Mouse (Mus musculus) stomach, postnatal 0 days (tissue): ENCODE results near the gene 9330182L06Rik. TPM values are rescaled to one million over a fixed set of nuclear protein-coding genes. Genes with fewer than 3 reads are reported as not detected.

ENCODE experiments used
- ATAC-seq: fragments of 200-750 bp; cut with Nextera tagmentation; 2 replicates; pipeline ENCODE4 v1.8.0; 2017; ENCODE audit not compliant: low FRiP score, low TSS enrichment
- DNase-seq: peaks from one replicate; pipeline ENCODE4 v3.0.0-alpha.2; 2016; ENCODE audit warnings: low spot score
- H3K27ac ChIP-seq: fragments of 300-500 bp; sonication (generic); replicated peaks from 2 replicates; pipeline ENCODE4 v1.5.1; 2014; ENCODE audit warnings: mild to moderate bottlenecking, control low read depth
- H3K27me3 ChIP-seq: fragments of 300-500 bp; sonication (generic); 2 replicates; pipeline ENCODE4 v1.6.1; 2014; ENCODE audit warnings: low read length; ENCODE audit not compliant: control insufficient read depth, insufficient read depth
- H3K36me3 ChIP-seq: fragments of 300-500 bp; sonication (generic); 2 replicates; pipeline ENCODE4 v1.6.1; 2014; ENCODE audit warnings: low read length, mixed read lengths; ENCODE audit not compliant: control insufficient read depth, insufficient read depth
- H3K4me1 ChIP-seq: fragments of 300-500 bp; sonication (generic); replicated peaks from 2 replicates; pipeline ENCODE4 v1.6.1; 2014; ENCODE audit warnings: antibody characterized with exemption; ENCODE audit not compliant: control insufficient read depth, insufficient read depth
- H3K4me2 ChIP-seq: fragments of 300-500 bp; sonication (generic); replicated peaks from 2 replicates; pipeline ENCODE4 v1.6.1; 2014; ENCODE audit warnings: low read depth, mild to moderate bottlenecking, control low read depth, moderate library complexity
- H3K4me3 ChIP-seq: fragments of 300-500 bp; sonication (generic); 2 replicates; pipeline ENCODE4 v1.5.1; 2014; ENCODE audit warnings: low read depth, low read length, control low read depth
- H3K9ac ChIP-seq: fragments of 300-500 bp; sonication (generic); 2 replicates; pipeline ENCODE4 v1.6.1; 2014; ENCODE audit warnings: mild to moderate bottlenecking, low read length, control low read depth, mixed read lengths
- H3K9me3 ChIP-seq: fragments of 300-500 bp; sonication (generic); 2 replicates; pipeline ENCODE4 v1.6.1; 2016; ENCODE audit warnings: low read length; ENCODE audit not compliant: control insufficient read depth
- CTCF ChIP-seq: IDR thresholded peaks from 2 replicates; pipeline ENCODE4 v1.5.1; 2016; ENCODE audit warnings: antibody characterized with exemption, low read depth, mild to moderate bottlenecking, moderate library complexity
- EP300 ChIP-seq: optimal IDR thresholded peaks from 2 replicates; pipeline ENCODE3; 2016; ENCODE audit warnings: antibody characterized with exemption
- whole genome bisulfite sequencing: fragments of 180-500 bp; shearing (Covaris S2); extraction: QIAGEN DNeasy Blood & Tissue Kit; methylation state at CpG from one replicate; pipeline ENCODE4 v1.1.7; 2014; 5-methylcytosine and 5-hydroxymethylcytosine counted together
- polyA plus RNA-seq: library from polyadenylated mRNA; unstranded; fragments of >200 nt; fragmentation: Nextera tagmentation; extraction: Ambion mirVana; gene quantifications from 2 replicates; pipeline ENCODE4 v1.2.1, GENCODE M21; 2015

Gene 9330182L06Rik
- polyA plus RNA-seq, 1 experiment from 2014 or later = 2.3 TPM

GRCm38 (mm10) chr5:9339511-9340173 lies 73.7 kb downstream of the 9330182L06Rik start:
- Histone ChIP-seq H3K9me3 (no peaks in the 10 kb centered on the region), H3K27ac (no peak overlapping the region), H3K9ac (no peak overlapping the region), H3K4me3 (no peak overlapping the region), H3K4me1 (no peaks in the 10 kb centered on the region), H3K4me2 (no peak overlapping the region), H3K36me3 (no peaks in the 10 kb centered on the region), H3K27me3 (no peaks in the 10 kb centered on the region)
- DNase-seq = no peak
- TF ChIP-seq EP300 = no peak
- TF ChIP-seq CTCF = no peak
- 64% methylated on average over 8 of the region's 8 CpGs for WGBS
- ATAC-seq = no peak

DNA sequence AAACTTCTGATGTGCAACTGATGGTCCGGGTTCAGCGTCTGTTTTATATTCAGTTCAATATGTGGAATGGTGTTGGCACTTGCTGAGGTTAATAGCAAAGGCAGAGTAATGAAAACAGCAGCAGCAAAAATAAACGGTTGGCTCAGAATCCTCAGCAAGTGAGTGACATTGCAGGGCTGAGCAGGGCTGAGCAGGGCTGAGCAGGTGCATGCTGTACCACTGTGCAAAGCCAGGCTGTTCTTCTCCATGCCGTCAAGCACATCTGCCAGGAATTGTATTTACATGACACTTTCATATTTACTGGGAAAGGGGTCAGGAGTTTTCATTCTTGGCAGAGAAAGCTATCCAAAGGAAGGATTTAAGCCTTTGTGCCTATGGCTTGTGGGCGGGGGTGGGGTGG lies 78.7 kb downstream of the 9330182L06Rik start:
- ATAC-seq = no peak; the same call in 1 of the 2 replicates
- no peak for TF ChIP-seq EP300
- TF ChIP-seq CTCF = no peak
- no peaks in the 10 kb centered on the region for H3K4me1 ChIP-seq
- no peak for DNase-seq
- no peaks in the 10 kb centered on the region for H3K27me3 ChIP-seq
- no peak overlapping the region for H3K4me2 ChIP-seq
- 38% methylated on average over 5 of the region's 5 CpGs for WGBS
- no peak overlapping the region for H3K9ac ChIP-seq
- H3K27ac ChIP-seq = no peak overlapping the region
- H3K9me3 ChIP-seq = no peaks in the 10 kb centered on the region
- H3K36me3 ChIP-seq = no peaks in the 10 kb centered on the region
- no peak overlapping the region for H3K4me3 ChIP-seq

DNA sequence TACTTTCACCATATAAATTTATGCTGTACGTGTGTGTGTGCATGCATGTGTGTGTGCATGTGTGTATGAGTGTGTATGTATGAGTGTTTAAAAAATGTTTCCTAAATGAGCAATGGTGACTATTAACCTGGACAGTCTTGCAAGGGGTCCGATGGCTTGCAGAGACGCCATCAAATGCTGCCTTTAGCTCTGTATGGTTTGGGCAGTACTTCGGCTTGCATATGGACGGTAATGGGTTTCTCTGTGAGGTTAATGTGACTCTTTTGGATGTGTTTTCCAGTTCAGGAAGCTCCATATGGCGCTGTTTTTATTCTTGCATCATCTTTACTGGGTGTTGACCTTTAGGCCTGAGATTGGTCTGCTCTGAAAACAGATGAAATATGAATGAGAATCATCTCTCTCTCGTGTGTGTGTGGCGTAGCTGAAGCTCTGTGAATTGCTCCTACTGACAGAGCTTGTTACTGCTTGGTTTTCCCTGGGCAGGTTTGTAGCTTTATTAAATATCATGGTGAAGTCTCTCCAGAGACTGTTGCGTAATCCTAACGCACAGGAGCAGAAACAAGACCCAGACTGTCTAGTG lies 79.2 kb downstream of the 9330182L06Rik start:
- H3K27me3 ChIP-seq = no peaks in the 10 kb centered on the region
- no peaks in the 10 kb centered on the region for H3K4me1 ChIP-seq
- DNase-seq (no peak), ATAC-seq (no peak)
- TF ChIP-seq EP300 (no peak), CTCF (no peak)
- no peaks in the 10 kb centered on the region for H3K36me3 ChIP-seq
- WGBS = 64% methylated on average over 10 of the region's 10 CpGs
- no peak overlapping the region for H3K4me2 ChIP-seq
- no peak overlapping the region for H3K9ac ChIP-seq
- H3K27ac ChIP-seq = no peak overlapping the region
- no peak overlapping the region for H3K4me3 ChIP-seq
- no peaks in the 10 kb centered on the region for H3K9me3 ChIP-seq

DNA sequence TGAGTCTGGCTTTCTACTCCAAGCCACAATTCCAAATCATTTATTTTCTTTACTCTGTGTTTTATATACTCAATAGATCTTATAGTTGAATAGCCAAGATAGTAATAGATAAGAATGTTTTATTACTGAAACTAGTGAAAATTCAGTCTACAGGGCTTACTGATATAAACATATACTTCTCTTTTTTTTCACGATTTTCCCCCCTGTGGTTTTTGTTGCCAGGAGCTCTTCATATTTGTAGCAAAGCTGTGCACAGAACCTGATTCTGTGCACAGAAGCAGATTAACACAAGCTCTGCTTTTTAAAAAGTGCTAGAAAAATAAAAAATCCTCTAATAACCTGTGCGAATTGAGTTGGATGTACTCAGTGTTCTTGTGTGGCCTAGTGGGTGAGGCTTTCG lies 79.7 kb downstream of the 9330182L06Rik start:
- H3K27ac ChIP-seq = no peak overlapping the region
- H3K4me3 ChIP-seq = no peak overlapping the region
- WGBS = 75% methylated on average over 3 of the region's 3 CpGs
- no peaks in the 10 kb centered on the region for H3K9me3 ChIP-seq
- H3K4me1 ChIP-seq = no peaks in the 10 kb centered on the region
- no peak overlapping the region for H3K4me2 ChIP-seq
- TF ChIP-seq EP300 (no peak), CTCF (no peak)
- ATAC-seq (no peak), DNase-seq (no peak)
- no peaks in the 10 kb centered on the region for H3K36me3 ChIP-seq
- no peak overlapping the region for H3K9ac ChIP-seq
- H3K27me3 ChIP-seq = no peaks in the 10 kb centered on the region

GRCm38 (mm10) chr5:9346510-9346909 lies 80.6 kb downstream of the 9330182L06Rik start:
- Histone ChIP-seq H3K27ac (no peak overlapping the region), H3K9me3 (no peaks in the 10 kb centered on the region), H3K9ac (no peak overlapping the region), H3K4me3 (no peak overlapping the region), H3K27me3 (no peaks in the 10 kb centered on the region), H3K36me3 (no peaks in the 10 kb centered on the region), H3K4me2 (no peak overlapping the region), H3K4me1 (no peaks in the 10 kb centered on the region)
- TF ChIP-seq CTCF (no peak), EP300 (no peak)
- ATAC-seq (no peak), DNase-seq (no peak)
- 72% methylated on average over 4 of the region's 4 CpGs for WGBS

DNA sequence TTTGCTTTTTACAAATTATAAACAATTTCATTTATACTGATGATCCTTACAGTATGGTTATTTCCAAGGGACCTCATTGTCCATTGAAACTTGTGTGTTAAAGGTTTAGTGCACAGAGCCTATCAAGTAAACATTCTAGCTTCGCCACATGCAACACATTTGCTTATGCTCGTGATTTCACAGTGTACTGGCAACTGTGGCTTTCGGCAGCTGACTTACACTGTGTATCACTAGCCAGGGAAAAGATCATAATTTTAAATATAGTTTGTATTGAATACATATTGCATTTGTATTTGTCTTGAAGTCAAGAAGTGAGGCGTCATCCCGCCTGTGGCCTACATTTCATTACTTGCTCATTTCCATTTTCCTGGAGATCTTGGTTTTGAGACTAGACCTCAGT lies 86.2 kb downstream of the 9330182L06Rik start:
- Histone ChIP-seq H3K4me3 (no peak overlapping the region), H3K4me2 (no peak overlapping the region), H3K27me3 (no peaks in the 10 kb centered on the region), H3K9me3 (no peaks in the 10 kb centered on the region), H3K36me3 (no peaks in the 10 kb centered on the region), H3K9ac (no peak overlapping the region), H3K27ac (no peak overlapping the region), H3K4me1 (no peaks in the 10 kb centered on the region)
- no peak for DNase-seq
- 63% methylated on average over 5 of the region's 5 CpGs for WGBS
- no peak for ATAC-seq
- TF ChIP-seq EP300 = no peak
- no peak for TF ChIP-seq CTCF
